Mouse (Mus musculus) embryonic stem cell, embryonic (primary cell): ENCODE results near the gene Fmnl1.

Experiments
- CTCF ChIA-PET, 4 experiments: fragments of 300-600 bp in 2 of 4; fragments of 350-600 bp in 2 of 4; sonication (Branson Sonifier 250); formaldehyde crosslinking; loops; one replicate each; lab custom pipeline; 2022; ENCODE audit warnings: inconsistent platforms in 2 of 4; lab: Charles Lee
- POLR2A ChIA-PET, 4 experiments: fragments of 300-600 bp in 2 of 4; fragments of 350-600 bp in 2 of 4; sonication (Branson Sonifier 250); formaldehyde crosslinking; loops; one replicate each; lab custom pipeline; 2022; ENCODE audit warnings: antibody characterized with exemption in 4 of 4, inconsistent platforms in 1 of 4; lab: Charles Lee

Fmnl1 gene

GRCm38 (mm10) chr11:103144309-103145285 is 26.3 kb upstream of the Fmnl1 start:
- ChIA-PET CTCF (interaction anchor here in 3 of 4 experiments (0.6 to 5.2 kb wide), 5 partner anchors 12 to 42 kb away, joined by 3 to 30 read pairs (median 3); no protein-coding TSS in a partner anchor), POLR2A (interaction anchor here in 3 of 4 experiments (0.9 to 33.6 kb wide), 8 partner anchors 9 to 36 kb away, joined by 3 to 2603 read pairs (median 70); partner anchors contain the start of genes Hexim1 (in 3 of the 3), Hexim2 (in 2 of the 3), Acbd4 (in 1 of the 3) and Plcd3 (in 1 of the 3))

- CTCF ChIA-PET: interaction anchor here in 2 of 4 experiments (1.0 to 2.5 kb wide), 2 partner anchors 44 kb away, joined by 3 to 9 read pairs; no protein-coding TSS in a partner anchor
- POLR2A ChIA-PET: interaction anchor here (0.6 to 33.6 kb wide), 7 partner anchors 12 to 237 kb away, joined by 3 to 2603 read pairs (median 135); partner anchors contain the start of genes Hexim1 (in 2 of the 4), Hexim2 (in 2 of the 4), Acbd4 (in 1 of the 4) and Plcd3 (in 1 of the 4)
Observed at GRCm38 (mm10) chr11:103146386-103146785, 24.5 kb upstream of the Fmnl1 start.

- POLR2A ChIA-PET: interaction anchor here in 3 of 4 experiments (0.6 to 33.6 kb wide), 13 partner anchors 9 to 1162 kb away, joined by 3 to 2603 read pairs (median 5); partner anchors contain the start of genes Acbd4 (in 2 of the 3), Hexim1 (in 2 of the 3), Hexim2 (in 2 of the 3) and Plcd3 (in 2 of the 3)
- CTCF ChIA-PET: interaction anchor here in 3 of 4 experiments (0.6 to 2.5 kb wide), 5 partner anchors 11 to 122 kb away, joined by 3 to 13 read pairs (median 7); no protein-coding TSS in a partner anchor
Observed at GRCm38 (mm10) chr11:103147766-103148165, 23.1 kb upstream of the Fmnl1 start.

GRCm38 (mm10) chr11:103149771-103150170 is 21.1 kb upstream of the Fmnl1 start:
- ChIA-PET POLR2A (interaction anchor here (0.7 to 33.6 kb wide), 16 partner anchors 8 to 266 kb away, joined by 3 to 2603 read pairs (median 10); partner anchors contain the start of genes Hexim1 (in 3 of the 4), Hexim2 (in 3 of the 4), Acbd4 (in 1 of the 4) and Plcd3 (in 1 of the 4)), CTCF (interaction anchor here in 2 of 4 experiments (1.2 to 3.1 kb wide), 7 partner anchors 9 to 49 kb away, joined by 3 to 15 read pairs (median 3); partner anchors contain the start of genes Acbd4 (in 1 of the 2) and Plcd3 (in 1 of the 2))

- ChIA-PET CTCF (interaction anchor here (0.5 to 2.7 kb wide), 80 partner anchors 7 to 728 kb away, joined by 3 to 87 read pairs (median 4); partner anchors contain the start of genes Acbd4 (in 3 of the 4), Hexim2 (in 3 of the 4), Plcd3 (in 3 of the 4) and Hexim1 (in 2 of the 4)), POLR2A (interaction anchor here (0.5 to 10.2 kb wide), 50 partner anchors 8 to 385 kb away, joined by 3 to 265 read pairs (median 4); partner anchors contain the start of genes Hexim1 (in 4 of the 4), Acbd4 (in 3 of the 4), Hexim2 (in 3 of the 4) and Plcd3 (in 2 of the 4))
Observed at GRCm38 (mm10) chr11:103158621-103159478, 12.1 kb upstream of the Fmnl1 start.

GRCm38 (mm10) chr11:103160738-103161137 is 10.2 kb upstream of the Fmnl1 start:
- ChIA-PET POLR2A (interaction anchor here in 3 of 4 experiments (0.6 to 10.2 kb wide), 20 partner anchors 8 to 754 kb away, joined by 3 to 265 read pairs (median 8); partner anchors contain the start of genes Acbd4 (in 3 of the 3), Hexim1 (in 3 of the 3), Hexim2 (in 2 of the 3) and Plcd3 (in 2 of the 3)), CTCF (interaction anchor here (0.6 to 6.2 kb wide), 24 partner anchors 8 to 478 kb away, joined by 3 to 80 read pairs (median 6); partner anchors contain the start of genes Acbd4 (in 1 of the 4), C1ql1 (in 1 of the 4), Fmnl1 (in 1 of the 4) and Hexim1 (in 1 of the 4))

- CTCF ChIA-PET: interaction anchor here (0.5 to 6.2 kb wide), 31 partner anchors 8 to 589 kb away, joined by 3 to 80 read pairs (median 5); partner anchors contain the start of genes Acbd4 (in 1 of the 4), C1ql1 (in 1 of the 4), Fmnl1 (in 1 of the 4) and Hexim1 (in 1 of the 4)
- POLR2A ChIA-PET: interaction anchor here in 3 of 4 experiments (0.6 to 10.2 kb wide), 15 partner anchors 22 to 162 kb away, joined by 3 to 265 read pairs (median 7); partner anchors contain the start of genes Hexim1 (in 3 of the 3), Hexim2 (in 2 of the 3), Acbd4 (in 1 of the 3) and Map3k14 (in 1 of the 3)
Observed at GRCm38 (mm10) chr11:103161449-103161848, 9.5 kb upstream of the Fmnl1 start.

GRCm38 (mm10) chr11:103162132-103162531 is 8.8 kb upstream of the Fmnl1 start:
- CTCF ChIA-PET: interaction anchor here (0.5 to 6.2 kb wide), 25 partner anchors 9 to 490 kb away, joined by 3 to 80 read pairs (median 6); partner anchors contain the start of genes Acbd4 (in 2 of the 4), Plcd3 (in 2 of the 4), Fmnl1 (in 1 of the 4) and Hexim1 (in 1 of the 4)
- POLR2A ChIA-PET: interaction anchor here in 3 of 4 experiments (0.6 to 10.2 kb wide), 13 partner anchors 11 to 248 kb away, joined by 3 to 265 read pairs (median 10); partner anchors contain the start of genes Hexim1 (in 3 of the 3), Hexim2 (in 2 of the 3), Acbd4 (in 1 of the 3) and Kif18b (in 1 of the 3)

- CTCF ChIA-PET: interaction anchor here in 2 of 4 experiments (0.8 to 6.2 kb wide), 6 partner anchors 10 to 300 kb away, joined by 3 to 80 read pairs (median 4); partner anchors contain the start of genes Acbd4 (in 1 of the 2) and Plcd3 (in 1 of the 2)
- POLR2A ChIA-PET: interaction anchor here (0.5 to 10.2 kb wide), 13 partner anchors 11 to 165 kb away, joined by 3 to 265 read pairs (median 6); partner anchors contain the start of genes Hexim1 (in 3 of the 4) and Hexim2 (in 1 of the 4)
Observed at GRCm38 (mm10) chr11:103164391-103164790, 6.5 kb upstream of the Fmnl1 start.

- ChIA-PET CTCF (interaction anchor here (0.5 to 3.8 kb wide), 68 partner anchors 10 to 512 kb away, joined by 3 to 43 read pairs (median 4); partner anchors contain the start of genes Map3k14 (in 2 of the 4), Acbd4 (in 1 of the 4), Adam11 (in 1 of the 4) and Plcd3 (in 1 of the 4)), POLR2A (interaction anchor here in 3 of 4 experiments (0.8 to 4.0 kb wide), 18 partner anchors 8 to 157 kb away, joined by 3 to 19 read pairs (median 4); partner anchors contain the start of gene Hexim1 (in 3 of the 3))
Observed at GRCm38 (mm10) chr11:103168690-103169390, 2.1 kb upstream of the Fmnl1 start.

GRCm38 (mm10) chr11:103169664-103170063 is 1.2 kb upstream of the Fmnl1 start:
- ChIA-PET CTCF (interaction anchor here in 3 of 4 experiments (0.8 to 3.8 kb wide), 16 partner anchors 15 to 277 kb away, joined by 3 to 43 read pairs (median 6); no protein-coding TSS in a partner anchor), POLR2A (interaction anchor here in 3 of 4 experiments (0.9 to 4.0 kb wide), 7 partner anchors 9 to 63 kb away, joined by 3 to 19 read pairs (median 4); partner anchors contain the start of gene Hexim1 (in 3 of the 3))

GRCm38 (mm10) chr11:103170111-103170493 is 805 bp upstream of the Fmnl1 start:
- ChIA-PET POLR2A (interaction anchor here in 3 of 4 experiments (0.9 to 4.0 kb wide), 4 partner anchors 15 to 55 kb away, joined by 3 to 19 read pairs (median 8); partner anchors contain the start of gene Hexim1 (in 3 of the 3)), CTCF (interaction anchor here in 1 of 4 experiments (2.8 to 3.8 kb wide), 2 partner anchors 155 to 162 kb away, joined by 41 to 43 read pairs; no protein-coding TSS in a partner anchor)

GRCm38 (mm10) chr11:103171286-103171620 is 346 bp downstream of the Fmnl1 start:
- ChIA-PET CTCF (interaction anchor here in 3 of 4 experiments (0.6 to 3.8 kb wide), 10 partner anchors 10 to 1580 kb away, joined by 3 to 43 read pairs (median 4); no protein-coding TSS in a partner anchor), POLR2A (interaction anchor here in 3 of 4 experiments (0.6 to 4.0 kb wide), 9 partner anchors 14 to 243 kb away, joined by 3 to 19 read pairs (median 3); partner anchors contain the start of genes Hexim1 (in 2 of the 3), Acbd4 (in 1 of the 3), Hexim2 (in 1 of the 3) and Map3k14 (in 1 of the 3))
